21 mouse cellular contexts compared by ENCODE assay signal in genomic region chr4:100335168-100335567, GRCm38 (mm10).
DNase-seq lines count a peak whose midpoint lies in the region; ATAC-seq and TF ChIP-seq lines count a peak whose summit lies in the region.
"Had no signal": no experiment of that assay in that cellular context is flagged by ENCODE, and none has a peak within 500 bp of the region (broad histone marks: within the 10 kb centered on the region; RNA-seq: fewer than 3 reads in every experiment).

No protein-coding gene starts in this region.

- no peak for ATAC-seq in heart, embryonic 15.5 days (replicated peaks; ENCODE audit: insufficient number of reproducible peaks, insufficient read depth, low FRiP score, low read depth)
- no peak for ATAC-seq in heart, embryonic 12.5 days (ENCODE audit: insufficient number of reproducible peaks, low FRiP score)
- ATAC-seq in liver, embryonic 11.5 days (replicated peaks; ENCODE audit: low FRiP score), result no peak
- ATAC-seq in embryonic facial prominence, embryonic 13.5 days (ENCODE audit: insufficient number of reproducible peaks, insufficient read depth, low FRiP score, low TSS enrichment, low read depth), result no peak
- peak; percentile 75 for ATAC-seq in limb, embryonic 13.5 days (ENCODE audit: low FRiP score, low read depth)
- ATAC-seq: activated CD4-positive, CD25-positive, alpha-beta regulatory T cell, adult 4 months; forebrain, embryonic 13.5 days; forebrain, postnatal 0 days; hindbrain, postnatal 0 days; Patski had no signal

- no peak overlapping the region for H3K4me3 ChIP-seq in heart, embryonic 15.5 days
- H3K4me3 ChIP-seq in heart, embryonic 12.5 days, result no peak overlapping the region
- no peak overlapping the region for H3K4me3 ChIP-seq in liver, adult 2 months (ENCODE audit: insufficient read depth, low read depth, low read length)
- no peak overlapping the region for H3K4me3 ChIP-seq in liver, embryonic 11.5 days (ENCODE audit: low read depth, low read length)
- H3K4me3 ChIP-seq in embryonic facial prominence, embryonic 13.5 days, result no peak overlapping the region
- H3K4me3 ChIP-seq in limb, embryonic 13.5 days, result no peak overlapping the region
- H3K4me3 ChIP-seq: forebrain, embryonic 13.5 days; heart, embryonic 10.5 days; hindbrain, embryonic 13.5 days had no signal

- H3K36me3 ChIP-seq in heart, embryonic 15.5 days, result no peaks in the 10 kb centered on the region
- peaks cover 4% of the 10 kb centered on the region; the same call in 1 of the 2 replicates for H3K36me3 ChIP-seq in heart, embryonic 12.5 days
- no peaks in the 10 kb centered on the region for H3K36me3 ChIP-seq in liver, adult 2 months (ENCODE audit: control insufficient read depth, insufficient read depth, low read length)
- no peaks in the 10 kb centered on the region for H3K36me3 ChIP-seq in liver, embryonic 11.5 days (ENCODE audit: control insufficient read depth, insufficient read depth, low read length)
- no peaks in the 10 kb centered on the region; the same call in 1 of the 2 replicates for H3K36me3 ChIP-seq in embryonic facial prominence, embryonic 13.5 days
- no peaks in the 10 kb centered on the region for H3K36me3 ChIP-seq in limb, embryonic 13.5 days
- H3K36me3 ChIP-seq: hindbrain, embryonic 13.5 days had no signal

- H3K27me3 ChIP-seq in heart, embryonic 15.5 days, result no peaks in the 10 kb centered on the region
- peaks cover 31% of the 10 kb centered on the region for H3K27me3 ChIP-seq in heart, embryonic 12.5 days (replicated peaks)
- H3K27me3 ChIP-seq in liver, adult 2 months (ENCODE audit: control insufficient read depth, insufficient read depth, low read length), result no peaks in the 10 kb centered on the region
- no peaks in the 10 kb centered on the region for H3K27me3 ChIP-seq in liver, embryonic 11.5 days (replicated peaks; ENCODE audit: control insufficient read depth, insufficient read depth, low read length)
- H3K27me3 ChIP-seq in embryonic facial prominence, embryonic 13.5 days, result no peaks in the 10 kb centered on the region
- H3K27me3 ChIP-seq in limb, embryonic 13.5 days, result peaks cover 60% of the 10 kb centered on the region
- H3K27me3 ChIP-seq: CH12.LX; forebrain, embryonic 13.5 days; hindbrain, embryonic 13.5 days; Patski had no signal

- 56% methylated on average over 2 of the region's 2 CpGs for WGBS in heart, embryonic 15.5 days
- 81% methylated on average over 2 of the region's 2 CpGs for WGBS in heart, embryonic 12.5 days
- WGBS in liver, adult 2 months, result 54% methylated on average over 2 of the region's 2 CpGs
- WGBS in liver, embryonic 11.5 days, result 86% methylated on average over 2 of the region's 2 CpGs
- 70% methylated on average over 2 of the region's 2 CpGs for WGBS in embryonic facial prominence, embryonic 13.5 days
- 34% methylated on average over 2 of the region's 2 CpGs for WGBS in limb, embryonic 13.5 days

- H3K9ac ChIP-seq in heart, embryonic 15.5 days, result no peak overlapping the region
- no peak overlapping the region for H3K9ac ChIP-seq in heart, embryonic 12.5 days
- no peak overlapping the region for H3K9ac ChIP-seq in liver, adult 2 months (ENCODE audit: low read depth, low read length)
- no peak overlapping the region for H3K9ac ChIP-seq in liver, embryonic 11.5 days (ENCODE audit: low read depth, low read length)
- H3K9ac ChIP-seq in embryonic facial prominence, embryonic 13.5 days, result no peak overlapping the region
- H3K9ac ChIP-seq in limb, embryonic 13.5 days, result no peak overlapping the region
- H3K9ac ChIP-seq: forebrain, embryonic 13.5 days; forebrain, postnatal 0 days; hindbrain, embryonic 13.5 days had no signal

- no peak for TF ChIP-seq CTCF in liver, adult 2 months (IDR thresholded peaks at IDR 0.05; ENCODE audit: low read depth, low read length)

- H3K9me3 ChIP-seq in heart, embryonic 15.5 days (replicated peaks), result no peaks in the 10 kb centered on the region
- H3K9me3 ChIP-seq in heart, embryonic 12.5 days (replicated peaks), result no peaks in the 10 kb centered on the region
- H3K9me3 ChIP-seq in liver, embryonic 11.5 days (ENCODE audit: control insufficient read depth, low read length), result no peaks in the 10 kb centered on the region
- H3K9me3 ChIP-seq in embryonic facial prominence, embryonic 13.5 days, result no peaks in the 10 kb centered on the region
- H3K9me3 ChIP-seq in limb, embryonic 13.5 days, result no peaks in the 10 kb centered on the region
- H3K9me3 ChIP-seq: forebrain, embryonic 13.5 days; heart, embryonic 10.5 days; hindbrain, embryonic 13.5 days had no signal

- no peak for TF ChIP-seq POLR2A in liver, adult 2 months (IDR thresholded peaks at IDR 0.05; ENCODE audit: extremely low read depth, insufficient read depth, low read length)

- H3K4me2 ChIP-seq in heart, embryonic 15.5 days, result no peak overlapping the region
- H3K4me2 ChIP-seq in heart, embryonic 12.5 days, result no peak overlapping the region
- H3K4me2 ChIP-seq in liver, embryonic 11.5 days, result no peak overlapping the region
- no peak overlapping the region for H3K4me2 ChIP-seq in embryonic facial prominence, embryonic 13.5 days
- H3K4me2 ChIP-seq in limb, embryonic 13.5 days (replicated peaks), result no peak overlapping the region
- H3K4me2 ChIP-seq: forebrain, embryonic 13.5 days; hindbrain, embryonic 13.5 days had no signal

- peak; percentile 37 for DNase-seq in liver, adult 2 months (ENCODE audit: extremely low read depth, low read depth, low spot score)
- no peak for DNase-seq in liver, embryonic 11.5 days (ENCODE audit: low spot score)
- no peak for DNase-seq in adrenal gland, adult 18-20 months (ENCODE audit: low spot score in 2 of 2)
- DNase-seq: adrenal gland, adult 2 months; adrenal gland, postnatal 25 days; cerebellum, adult 2 months; cerebellum, postnatal 10 days; forebrain, postnatal 0 days; gastrocnemius, postnatal 14 days; heart, postnatal 4 days had no signal

- no peaks in the 10 kb centered on the region for H3K79me2 ChIP-seq in liver, adult 2 months (ENCODE audit: control insufficient read depth, insufficient read depth, low read length)

- peaks cover 6% of the 10 kb centered on the region for H3K4me1 ChIP-seq in heart, embryonic 15.5 days (replicated peaks)
- no peaks in the 10 kb centered on the region for H3K4me1 ChIP-seq in heart, embryonic 12.5 days (replicated peaks)
- H3K4me1 ChIP-seq in liver, adult 2 months (ENCODE audit: control insufficient read depth, insufficient read depth, low read length), result 0 out of 2 replicates have a peak, but pooled peaks cover 2% of the 10 kb centered on the region
- no peaks in the 10 kb centered on the region for H3K4me1 ChIP-seq in liver, embryonic 11.5 days (replicated peaks; ENCODE audit: control insufficient read depth, insufficient read depth, low read length)
- peaks cover 19% of the 10 kb centered on the region for H3K4me1 ChIP-seq in embryonic facial prominence, embryonic 13.5 days
- H3K4me1 ChIP-seq in limb, embryonic 13.5 days, result peaks cover 22% of the 10 kb centered on the region
- H3K4me1 ChIP-seq: heart, embryonic 10.5 days; hindbrain, embryonic 13.5 days had no signal

- H3K27ac ChIP-seq in heart, embryonic 15.5 days, result peak overlapping the region; percentile 48; the same call in 1 of the 2 replicates
- H3K27ac ChIP-seq in heart, embryonic 12.5 days (ENCODE audit: poor library complexity, severe bottlenecking), result no peak overlapping the region
- H3K27ac ChIP-seq in liver, adult 2 months (replicated peaks; ENCODE audit: insufficient read depth, low read depth, low read length), result no peak overlapping the region
- no peak overlapping the region for H3K27ac ChIP-seq in liver, embryonic 11.5 days (ENCODE audit: low read depth, low read length)
- 0 out of 2 replicates have a peak overlapping the region, but pooled peaks have one; percentile 39 for H3K27ac ChIP-seq in embryonic facial prominence, embryonic 13.5 days
- H3K27ac ChIP-seq in limb, embryonic 13.5 days, result no peak overlapping the region
- H3K27ac ChIP-seq: forebrain, embryonic 13.5 days; heart, embryonic 10.5 days; hindbrain, embryonic 13.5 days; hindbrain, postnatal 0 days had no signal

Comparison
In these comparisons a context has a peak if more than half of its experiments do, and no peak if none do; other contexts are left out.
1. H3K27ac ChIP-seq: peak in heart, embryonic 15.5 days (single experiment) and embryonic facial prominence, embryonic 13.5 days (single experiment); none in heart, embryonic 12.5 days (single experiment), liver, adult 2 months (single experiment), liver, embryonic 11.5 days (single experiment) and limb, embryonic 13.5 days (single experiment).